Comparison of ENCODE assay signal across 23 mouse cellular contexts in genomic region chr2:180987001-180987400, GRCm38 (mm10). TPM values are rescaled to one million over a fixed set of nuclear protein-coding genes. Genes with fewer than 3 reads are reported as not detected.
DNase-seq lines count a peak whose midpoint lies in the region; ATAC-seq lines count a peak whose summit lies in the region.
"Had no signal": no experiment of that assay in that cellular context is flagged by ENCODE, and none has a peak within 500 bp of the region (broad histone marks: within the 10 kb centered on the region; RNA-seq: fewer than 3 reads in every experiment).

No protein-coding gene starts in this region.

- H3K36me3 ChIP-seq in hindbrain, embryonic 10.5 days: peaks cover 26% of the 10 kb centered on the region
- peaks cover 28% of the 10 kb centered on the region for H3K36me3 ChIP-seq in hindbrain, embryonic 13.5 days
- H3K36me3 ChIP-seq in midbrain, embryonic 10.5 days: peaks cover 17% of the 10 kb centered on the region
- peaks cover 11% of the 10 kb centered on the region; the same call in 1 of the 2 replicates for H3K36me3 ChIP-seq in midbrain, embryonic 15.5 days (replicated peaks)
- peaks cover 21% of the 10 kb centered on the region for H3K36me3 ChIP-seq in limb, embryonic 15.5 days
- 0 out of 2 replicates have a peak, but pooled peaks cover 3% of the 10 kb centered on the region for H3K36me3 ChIP-seq in stomach, embryonic 16.5 days (ENCODE audit: control insufficient read depth, insufficient read depth, low read length)
- peaks cover 9% of the 10 kb centered on the region for H3K36me3 ChIP-seq in kidney, embryonic 14.5 days (ENCODE audit: control insufficient read depth, insufficient read depth, low read length)

- H3K4me1 ChIP-seq in hindbrain, embryonic 10.5 days (replicated peaks): peaks cover 31% of the 10 kb centered on the region
- H3K4me1 ChIP-seq in hindbrain, embryonic 13.5 days (replicated peaks): peaks cover 25% of the 10 kb centered on the region
- peaks cover 18% of the 10 kb centered on the region for H3K4me1 ChIP-seq in midbrain, embryonic 10.5 days
- H3K4me1 ChIP-seq in midbrain, embryonic 15.5 days: 0 out of 2 replicates have a peak, but pooled peaks cover 6% of the 10 kb centered on the region
- H3K4me1 ChIP-seq in limb, embryonic 15.5 days: no peaks in the 10 kb centered on the region; the same call in 1 of the 2 replicates
- peaks cover 5% of the 10 kb centered on the region; the same call in 1 of the 2 replicates for H3K4me1 ChIP-seq in stomach, embryonic 16.5 days (ENCODE audit: control insufficient read depth, insufficient read depth, low read length)
- no peaks in the 10 kb centered on the region for H3K4me1 ChIP-seq in kidney, embryonic 14.5 days (ENCODE audit: control insufficient read depth, insufficient read depth, low read length)

- no peak overlapping the region for H3K4me2 ChIP-seq in hindbrain, embryonic 13.5 days
- no peak overlapping the region for H3K4me2 ChIP-seq in midbrain, embryonic 15.5 days
- no peak overlapping the region for H3K4me2 ChIP-seq in limb, embryonic 15.5 days
- no peak overlapping the region for H3K4me2 ChIP-seq in stomach, embryonic 16.5 days (ENCODE audit: low read depth, low read length)
- no peak overlapping the region for H3K4me2 ChIP-seq in kidney, embryonic 14.5 days (replicated peaks; ENCODE audit: low read depth, low read length)
- H3K4me2 ChIP-seq: forebrain, embryonic 12.5 days; hindbrain, embryonic 12.5 days had no signal

- WGBS in hindbrain, embryonic 10.5 days: 77% methylated on average over 1 of the region's 1 CpGs
- 55% methylated on average over 1 of the region's 1 CpGs for WGBS in hindbrain, embryonic 13.5 days
- WGBS in midbrain, embryonic 10.5 days: 88% methylated on average over 1 of the region's 1 CpGs
- 64% methylated on average over 1 of the region's 1 CpGs for WGBS in midbrain, embryonic 15.5 days
- 85% methylated on average over 1 of the region's 1 CpGs for WGBS in limb, embryonic 15.5 days
- WGBS in stomach, embryonic 16.5 days: 67% methylated on average over 1 of the region's 1 CpGs
- 81% methylated on average over 1 of the region's 1 CpGs for WGBS in kidney, embryonic 14.5 days

- no peak for DNase-seq in hindbrain, embryonic 10.5 days (ENCODE audit: low spot score)
- DNase-seq in midbrain, embryonic 10.5 days (ENCODE audit: low spot score): no peak
- no peak for DNase-seq in right cerebral cortex, adult 2 months (ENCODE audit: low spot score in 2 of 2)
- DNase-seq: adrenal gland, postnatal 14 days; cerebellum, adult 18-20 months; cerebellum, adult 9-11 months; gastrocnemius, postnatal 10 days; heart, adult 2 months; heart, postnatal 36 days had no signal

- H3K27ac ChIP-seq in hindbrain, embryonic 10.5 days: peak overlapping the region; percentile 62
- no peak overlapping the region for H3K27ac ChIP-seq in hindbrain, embryonic 13.5 days
- H3K27ac ChIP-seq in midbrain, embryonic 10.5 days (replicated peaks): peak overlapping the region; percentile 58; the same call in 1 of the 2 replicates
- H3K27ac ChIP-seq in midbrain, embryonic 15.5 days: no peak overlapping the region
- 0 out of 2 replicates have a peak overlapping the region, but pooled peaks have one; percentile 24 for H3K27ac ChIP-seq in limb, embryonic 15.5 days
- H3K27ac ChIP-seq in stomach, embryonic 16.5 days (ENCODE audit: low read length): peak overlapping the region; percentile 75
- no peak overlapping the region for H3K27ac ChIP-seq in kidney, embryonic 14.5 days (ENCODE audit: low read depth, low read length)
- H3K27ac ChIP-seq: forebrain, embryonic 12.5 days; heart, adult 2 months; hindbrain, postnatal 0 days had no signal

- no peaks in the 10 kb centered on the region for H3K27me3 ChIP-seq in hindbrain, embryonic 10.5 days (ENCODE audit: insufficient read depth, poor library complexity, severe bottlenecking)
- H3K27me3 ChIP-seq in hindbrain, embryonic 13.5 days: no peaks in the 10 kb centered on the region
- no peaks in the 10 kb centered on the region for H3K27me3 ChIP-seq in midbrain, embryonic 10.5 days (ENCODE audit: low read depth, poor library complexity, severe bottlenecking)
- no peaks in the 10 kb centered on the region for H3K27me3 ChIP-seq in midbrain, embryonic 15.5 days (replicated peaks)
- no peaks in the 10 kb centered on the region for H3K27me3 ChIP-seq in limb, embryonic 15.5 days
- no peaks in the 10 kb centered on the region for H3K27me3 ChIP-seq in stomach, embryonic 16.5 days (ENCODE audit: control insufficient read depth, insufficient read depth, low read length)
- no peaks in the 10 kb centered on the region for H3K27me3 ChIP-seq in kidney, embryonic 14.5 days (ENCODE audit: control insufficient read depth, insufficient read depth, low read length)
- H3K27me3 ChIP-seq: CH12.LX; forebrain, embryonic 12.5 days; heart, embryonic 12.5 days; hindbrain, embryonic 12.5 days; Patski had no signal

- no peak overlapping the region for H3K9ac ChIP-seq in hindbrain, embryonic 13.5 days
- no peak overlapping the region for H3K9ac ChIP-seq in midbrain, embryonic 15.5 days
- no peak overlapping the region for H3K9ac ChIP-seq in limb, embryonic 15.5 days
- H3K9ac ChIP-seq in stomach, embryonic 16.5 days (ENCODE audit: low read length): no peak overlapping the region
- no peak overlapping the region for H3K9ac ChIP-seq in kidney, embryonic 14.5 days (ENCODE audit: low read depth, low read length)
- H3K9ac ChIP-seq: forebrain, embryonic 12.5 days; heart, embryonic 12.5 days; hindbrain, embryonic 12.5 days had no signal

- H3K4me3 ChIP-seq in hindbrain, embryonic 10.5 days: no peak overlapping the region
- no peak overlapping the region for H3K4me3 ChIP-seq in hindbrain, embryonic 13.5 days
- H3K4me3 ChIP-seq in midbrain, embryonic 10.5 days: no peak overlapping the region
- H3K4me3 ChIP-seq in midbrain, embryonic 15.5 days: no peak overlapping the region
- H3K4me3 ChIP-seq in limb, embryonic 15.5 days: no peak overlapping the region
- H3K4me3 ChIP-seq in stomach, embryonic 16.5 days (replicated peaks; ENCODE audit: low read length): no peak overlapping the region
- no peak overlapping the region for H3K4me3 ChIP-seq in kidney, embryonic 14.5 days (ENCODE audit: low read length)
- H3K4me3 ChIP-seq: forebrain, embryonic 12.5 days; heart, adult 2 months; heart, embryonic 12.5 days; hindbrain, embryonic 12.5 days had no signal

- ATAC-seq in hindbrain, embryonic 13.5 days (ENCODE audit: low FRiP score): no peak
- ATAC-seq in midbrain, embryonic 15.5 days (replicated peaks): no peak
- ATAC-seq in limb, embryonic 15.5 days (ENCODE audit: insufficient number of reproducible peaks, low FRiP score, low TSS enrichment, low read depth): no peak
- ATAC-seq in stomach, embryonic 16.5 days (ENCODE audit: insufficient read depth, low FRiP score): no peak
- no peak for ATAC-seq in kidney, embryonic 14.5 days (ENCODE audit: low FRiP score, low TSS enrichment)
- ATAC-seq: activated CD4-positive, CD25-positive, alpha-beta regulatory T cell, adult 4 months; forebrain, embryonic 16.5 days; Patski had no signal

- no peaks in the 10 kb centered on the region for H3K9me3 ChIP-seq in hindbrain, embryonic 10.5 days
- H3K9me3 ChIP-seq in hindbrain, embryonic 13.5 days: no peaks in the 10 kb centered on the region
- no peaks in the 10 kb centered on the region for H3K9me3 ChIP-seq in midbrain, embryonic 10.5 days (replicated peaks)
- no peaks in the 10 kb centered on the region for H3K9me3 ChIP-seq in midbrain, embryonic 15.5 days
- H3K9me3 ChIP-seq in limb, embryonic 15.5 days: no peaks in the 10 kb centered on the region
- H3K9me3 ChIP-seq in stomach, embryonic 16.5 days (replicated peaks; ENCODE audit: control insufficient read depth, low read length): no peaks in the 10 kb centered on the region
- no peaks in the 10 kb centered on the region for H3K9me3 ChIP-seq in kidney, embryonic 14.5 days (ENCODE audit: control insufficient read depth, low read length)
- H3K9me3 ChIP-seq: forebrain, embryonic 12.5 days; heart, embryonic 12.5 days; hindbrain, embryonic 12.5 days had no signal

RNA-seq across cellular contexts. Expression of gene Col20a1, which starts 0.7 kb away (rescaled TPM):
- 0.35 and 0.56 TPM in 2 replicates for polyA plus RNA-seq in hindbrain, embryonic 10.5 days (2016; fragmentation: Nextera tagmentation; extraction: Ambion mirVana)
- polyA plus RNA-seq in hindbrain, embryonic 13.5 days (2015; fragmentation: Nextera tagmentation; extraction: Ambion mirVana): 0.61 and 0.78 TPM in 2 replicates
- polyA plus RNA-seq in midbrain, embryonic 10.5 days (2016; fragmentation: Nextera tagmentation; extraction: Ambion mirVana): 0.14 and 0.52 TPM in 2 replicates
- 0.11 and 0.22 TPM in 2 replicates for polyA plus RNA-seq in midbrain, embryonic 15.5 days (2015; fragmentation: Nextera tagmentation; extraction: Ambion mirVana)
- 1.2 and 1.8 TPM in 2 replicates for polyA plus RNA-seq in limb, embryonic 15.5 days (2015; fragmentation: Nextera tagmentation; extraction: Ambion mirVana)
- polyA plus RNA-seq in stomach, embryonic 16.5 days (2015; fragmentation: Nextera tagmentation; extraction: Ambion mirVana): 0.94 TPM in 2 replicates
- 0.21 and 0.50 TPM in 2 replicates for polyA plus RNA-seq in kidney, embryonic 14.5 days (2014; fragmentation: Nextera tagmentation; extraction: Ambion mirVana)

RNA-seq across cellular contexts. Expression of gene Arfgap1, which starts 20.0 kb away (rescaled TPM):
- polyA plus RNA-seq in hindbrain, embryonic 10.5 days (2016; fragmentation: Nextera tagmentation; extraction: Ambion mirVana): 85.4 and 89.4 TPM in 2 replicates
- 101 and 107 TPM in 2 replicates for polyA plus RNA-seq in hindbrain, embryonic 13.5 days (2015; fragmentation: Nextera tagmentation; extraction: Ambion mirVana)
- 81.6 and 87.1 TPM in 2 replicates for polyA plus RNA-seq in midbrain, embryonic 10.5 days (2016; fragmentation: Nextera tagmentation; extraction: Ambion mirVana)
- 125 and 126 TPM in 2 replicates for polyA plus RNA-seq in midbrain, embryonic 15.5 days (2015; fragmentation: Nextera tagmentation; extraction: Ambion mirVana)
- polyA plus RNA-seq in limb, embryonic 15.5 days (2015; fragmentation: Nextera tagmentation; extraction: Ambion mirVana): 147 and 148 TPM in 2 replicates
- 104 and 108 TPM in 2 replicates for polyA plus RNA-seq in stomach, embryonic 16.5 days (2015; fragmentation: Nextera tagmentation; extraction: Ambion mirVana)
- 55.1 and 71.3 TPM in 2 replicates for polyA plus RNA-seq in kidney, embryonic 14.5 days (2014; fragmentation: Nextera tagmentation; extraction: Ambion mirVana)

RNA-seq across cellular contexts. Expression of gene Nkain4, which starts 32.5 kb away (rescaled TPM):
- polyA plus RNA-seq in hindbrain, embryonic 10.5 days (2016; fragmentation: Nextera tagmentation; extraction: Ambion mirVana): 79.3 and 108 TPM in 2 replicates
- polyA plus RNA-seq in hindbrain, embryonic 13.5 days (2015; fragmentation: Nextera tagmentation; extraction: Ambion mirVana): 90.9 and 106 TPM in 2 replicates
- 43.7 and 59.7 TPM in 2 replicates for polyA plus RNA-seq in midbrain, embryonic 10.5 days (2016; fragmentation: Nextera tagmentation; extraction: Ambion mirVana)
- polyA plus RNA-seq in midbrain, embryonic 15.5 days (2015; fragmentation: Nextera tagmentation; extraction: Ambion mirVana): 77.0 and 94.1 TPM in 2 replicates
- 8.1 and 8.4 TPM in 2 replicates for polyA plus RNA-seq in limb, embryonic 15.5 days (2015; fragmentation: Nextera tagmentation; extraction: Ambion mirVana)
- polyA plus RNA-seq in stomach, embryonic 16.5 days (2015; fragmentation: Nextera tagmentation; extraction: Ambion mirVana): 53.7 and 59.9 TPM in 2 replicates
- polyA plus RNA-seq in kidney, embryonic 14.5 days (2014; fragmentation: Nextera tagmentation; extraction: Ambion mirVana): 39.0 and 44.1 TPM in 2 replicates
- polyA plus RNA-seq: activated CD4-positive, CD25-positive, alpha-beta regulatory T cell, adult 4 months; C2C12 had no signal

RNA-seq across cellular contexts. Expression of gene Chrna4, which starts 56.3 kb away (rescaled TPM):
- polyA plus RNA-seq in hindbrain, embryonic 10.5 days (2016; fragmentation: Nextera tagmentation; extraction: Ambion mirVana): 23.7 and 44.1 TPM in 2 replicates
- 33.6 and 37.0 TPM in 2 replicates for polyA plus RNA-seq in hindbrain, embryonic 13.5 days (2015; fragmentation: Nextera tagmentation; extraction: Ambion mirVana)
- polyA plus RNA-seq in midbrain, embryonic 10.5 days (2016; fragmentation: Nextera tagmentation; extraction: Ambion mirVana): 17.9 and 23.8 TPM in 2 replicates
- polyA plus RNA-seq in midbrain, embryonic 15.5 days (2015; fragmentation: Nextera tagmentation; extraction: Ambion mirVana): 46.3 and 55.9 TPM in 2 replicates
- polyA plus RNA-seq in limb, embryonic 15.5 days (2015; fragmentation: Nextera tagmentation; extraction: Ambion mirVana): 1.3 and 1.5 TPM in 2 replicates
- 0.81 and 1.2 TPM in 2 replicates for polyA plus RNA-seq in stomach, embryonic 16.5 days (2015; fragmentation: Nextera tagmentation; extraction: Ambion mirVana)
- 3.8 and 5.3 TPM in 2 replicates for polyA plus RNA-seq in kidney, embryonic 14.5 days (2014; fragmentation: Nextera tagmentation; extraction: Ambion mirVana)
- polyA plus RNA-seq: activated CD4-positive, CD25-positive, alpha-beta regulatory T cell, adult 4 months; C2C12; heart, adult 2 months had no signal

RNA-seq across cellular contexts. Expression of gene Birc7, which starts 58.2 kb away (rescaled TPM):
- polyA plus RNA-seq in hindbrain, embryonic 10.5 days (2016; fragmentation: Nextera tagmentation; extraction: Ambion mirVana): 0.52 and 1.3 TPM in 2 replicates
- polyA plus RNA-seq in hindbrain, embryonic 13.5 days (2015; fragmentation: Nextera tagmentation; extraction: Ambion mirVana): 0.17 and 0.35 TPM in 2 replicates
- polyA plus RNA-seq in midbrain, embryonic 10.5 days (2016; fragmentation: Nextera tagmentation; extraction: Ambion mirVana): 0.48 and 0.56 TPM in 2 replicates
- 0.10 and 0.31 TPM in 2 replicates for polyA plus RNA-seq in midbrain, embryonic 15.5 days (2015; fragmentation: Nextera tagmentation; extraction: Ambion mirVana)
- polyA plus RNA-seq in limb, embryonic 15.5 days (2015; fragmentation: Nextera tagmentation; extraction: Ambion mirVana): not detected in 2 replicates
- 0.15 TPM in 1 of 2 replicates, not detected in the other for polyA plus RNA-seq in stomach, embryonic 16.5 days (2015; fragmentation: Nextera tagmentation; extraction: Ambion mirVana)
- not detected in 2 replicates for polyA plus RNA-seq in kidney, embryonic 14.5 days (2014; fragmentation: Nextera tagmentation; extraction: Ambion mirVana)
- polyA plus RNA-seq: activated CD4-positive, CD25-positive, alpha-beta regulatory T cell, adult 4 months; C2C12; forebrain, embryonic 16.5 days; heart, adult 2 months; Patski had no signal

Comparison
In these comparisons a context has a peak if more than half of its experiments do, and no peak if none do; other contexts are left out.
1. H3K27ac ChIP-seq: peak in hindbrain, embryonic 10.5 days (single experiment), midbrain, embryonic 10.5 days (single experiment), limb, embryonic 15.5 days (single experiment) and stomach, embryonic 16.5 days (single experiment); none in hindbrain, embryonic 13.5 days (single experiment), midbrain, embryonic 15.5 days (single experiment) and kidney, embryonic 14.5 days (single experiment).